Mouse (Mus musculus): Measurements from ENCODE around the gene Pfkfb2.

- TF ChIP-seq CTCF (IDR thresholded peaks at IDR 0.05; ENCODE audit: extremely low read depth, insufficient read length, insufficient replicate concordance, low read depth, low read length) = no peak
- no peak for TF ChIP-seq POLR2A (IDR thresholded peaks at IDR 0.05; ENCODE audit: low read depth, low read length)
These were observed 4.8 kb downstream of the Pfkfb2 start for GRCm38 (mm10) chr1:130724206-130724605.

Data from small intestine, adult 2 months (tissue).